Mouse (Mus musculus) MEL (cell line): ENCODE measurements around the gene Tsc22d4. TPM values are rescaled to one million over a fixed set of nuclear protein-coding genes. Genes with fewer than 3 reads are reported as not detected.

ENCODE experiments used
- DNase-seq: peaks from one replicate; pipeline ENCODE4 v3.0.0; 2011; ENCODE audit warnings: low read depth, low spot score
- H3K27ac ChIP-seq: 2 replicates; pipeline ENCODE4 v1.5.1; 2012; ENCODE audit warnings: low read depth, mild to moderate bottlenecking, control low read depth, low read length, moderate library complexity; ENCODE audit not compliant: control insufficient read depth
- H3K27me3 ChIP-seq, 2 experiments: fragments of 150-350 bp in 1 of 2; sonication (generic) in 1 of 2; 2 replicates each; pipeline ENCODE4 v1.6.1; 2012; ENCODE audit warnings: low read length in 2 of 2, mild to moderate bottlenecking in 2 of 2, improper control_type of control experiment in 1 of 2, moderate library complexity in 1 of 2; ENCODE audit not compliant: insufficient read depth in 2 of 2, control insufficient read depth in 1 of 2
- H3K36me3 ChIP-seq, 2 experiments: 2 replicates each; pipeline ENCODE4 v1.6.1; 2012 to 2014; ENCODE audit warnings: low read length in 2 of 2, improper control_type of control experiment in 1 of 2, inconsistent platforms in 1 of 2, mild to moderate bottlenecking in 1 of 2; ENCODE audit not compliant: insufficient read depth in 2 of 2, control insufficient read depth in 1 of 2
- H3K4me1 ChIP-seq, 2 experiments: fragments of 150-350 bp in 1 of 2; sonication (generic) in 1 of 2; 2 replicates each; pipeline ENCODE4 v1.6.1; 2012; ENCODE audit warnings: low read length in 2 of 2, improper control_type of control experiment in 1 of 2, mild to moderate bottlenecking in 1 of 2; ENCODE audit not compliant: insufficient read depth in 2 of 2, control insufficient read depth in 1 of 2
- H3K4me3 ChIP-seq, 2 experiments: fragments of 150-350 bp in 1 of 2; sonication (generic) in 1 of 2; 2 replicates each; pipeline ENCODE4 v1.5.1; 2012; ENCODE audit warnings: low read depth in 2 of 2, low read length in 2 of 2, mild to moderate bottlenecking in 2 of 2, moderate library complexity in 2 of 2, control low read depth in 1 of 2, improper control_type of control experiment in 1 of 2; ENCODE audit not compliant: control insufficient read depth in 1 of 2, insufficient read depth in 1 of 2
- H3K79me2 ChIP-seq: 2 replicates; pipeline ENCODE4 v1.6.1; 2012; ENCODE audit warnings: mild to moderate bottlenecking, low read length, moderate library complexity; ENCODE audit not compliant: control insufficient read depth, poor library complexity, insufficient read depth
- H3K9ac ChIP-seq: 2 replicates; pipeline ENCODE4 v1.6.1; 2012; ENCODE audit warnings: low read depth, mild to moderate bottlenecking, control low read depth, low read length, moderate library complexity; ENCODE audit not compliant: control insufficient read depth, poor library complexity, severe bottlenecking
- H3K9me3 ChIP-seq: fragments of 150-350 bp; sonication (generic); replicated peaks from 2 replicates; pipeline ENCODE4 v1.6.1; 2012; ENCODE audit warnings: mild to moderate bottlenecking, low read length, improper control_type of control experiment, moderate library complexity; ENCODE audit not compliant: insufficient read depth
- BHLHE40 ChIP-seq: IDR thresholded peaks from 2 replicates; pipeline ENCODE4 v1.6.1; 2012; ENCODE audit warnings: low read depth, mild to moderate bottlenecking, inconsistent platforms, low read length, improper control_type of control experiment, borderline replicate concordance
- ELF1 ChIP-seq: IDR thresholded peaks from 2 replicates; pipeline ENCODE4 v1.6.1; 2014; ENCODE audit warnings: low read depth, mild to moderate bottlenecking, inconsistent platforms, low read length, improper control_type of control experiment, moderate library complexity
- KAT2A ChIP-seq: conservative IDR thresholded peaks from 2 replicates; pipeline ENCODE4 v1.6.1; 2012; ENCODE audit warnings: low read depth, low read length, improper control_type of control experiment, inconsistent platforms
- MAX ChIP-seq: IDR thresholded peaks from 2 replicates; pipeline ENCODE4 v1.6.1; 2011; ENCODE audit warnings: low read length, improper control_type of control experiment
- MYC ChIP-seq: IDR thresholded peaks from 2 replicates; pipeline ENCODE4 v1.6.1; 2011; ENCODE audit warnings: low read depth, mild to moderate bottlenecking, low read length, improper control_type of control experiment, moderate library complexity
- NELFE ChIP-seq: IDR thresholded peaks from 2 replicates; pipeline ENCODE4 v1.6.1; 2011; ENCODE audit warnings: low read depth, low read length, improper control_type of control experiment
- NRF1 ChIP-seq: IDR thresholded peaks from 2 replicates; pipeline ENCODE4 v1.6.1; 2014; ENCODE audit warnings: low read depth, mild to moderate bottlenecking, inconsistent platforms, low read length, improper control_type of control experiment, moderate library complexity; ENCODE audit not compliant: poor library complexity, insufficient read depth, severe bottlenecking
- RAD21 ChIP-seq: IDR thresholded peaks from 2 replicates; pipeline ENCODE4 v1.6.1; 2011; ENCODE audit warnings: mild to moderate bottlenecking, low read depth, low read length, improper control_type of control experiment
- TBP ChIP-seq: IDR thresholded peaks from 2 replicates; pipeline ENCODE4 v1.8.0; 2011; ENCODE audit warnings: low read depth, low read length, improper control_type of control experiment
- ZNF384 ChIP-seq: IDR thresholded peaks from 2 replicates; pipeline ENCODE4 v1.6.1; 2012; ENCODE audit warnings: low read depth, mild to moderate bottlenecking, inconsistent platforms, low read length, improper control_type of control experiment
- polyA plus RNA-seq, 2 experiments: library from polyadenylated mRNA; stranded (reverse) in 1 of 2; unstranded in 1 of 2; fragments of >175 nt in 1 of 2; fragments of >200 nt in 1 of 2; gene quantifications; 2 replicates each; pipeline versions ENCODE4 v1.2.1 to v1.2.4; 2012; ENCODE audit warnings: low replicate concordance in 2 of 2, low read depth in 1 of 2; ENCODE audit not compliant: insufficient read length in 2 of 2, insufficient read depth in 1 of 2, missing spikeins in 1 of 2
- total RNA-seq: library from RNA; depleted of rRNA; stranded (reverse); fragments of 300-350 nt; gene quantifications from 2 replicates; pipeline ENCODE4 v1.2.3, GENCODE M21; 2012; rRNA removed

The Tsc22d4 gene
- total and polyA plus RNA-seq, 3 experiments: 58.3 to 203 TPM; not detected in 1

GRCm38 (mm10) chr5:137808316-137808715 lies 62.8 kb downstream of the Tsc22d4 start:
- Histone ChIP-seq H3K36me3 (no peaks in the 10 kb centered on the region), H3K79me2 (no peaks in the 10 kb centered on the region), H3K9me3 (no peaks in the 10 kb centered on the region), H3K27me3 (no peaks in the 10 kb centered on the region), H3K27ac (no peak overlapping the region), H3K9ac (no peak overlapping the region), H3K4me3 (no peak overlapping the region), H3K4me1 (no peaks in the 10 kb centered on the region)
- no peak for DNase-seq
- TF ChIP-seq TBP: no peak
- TF ChIP-seq MYC: no peak
- no peak for TF ChIP-seq BHLHE40
- no peak for TF ChIP-seq ELF1
- no peak for TF ChIP-seq ZNF384

DNA sequence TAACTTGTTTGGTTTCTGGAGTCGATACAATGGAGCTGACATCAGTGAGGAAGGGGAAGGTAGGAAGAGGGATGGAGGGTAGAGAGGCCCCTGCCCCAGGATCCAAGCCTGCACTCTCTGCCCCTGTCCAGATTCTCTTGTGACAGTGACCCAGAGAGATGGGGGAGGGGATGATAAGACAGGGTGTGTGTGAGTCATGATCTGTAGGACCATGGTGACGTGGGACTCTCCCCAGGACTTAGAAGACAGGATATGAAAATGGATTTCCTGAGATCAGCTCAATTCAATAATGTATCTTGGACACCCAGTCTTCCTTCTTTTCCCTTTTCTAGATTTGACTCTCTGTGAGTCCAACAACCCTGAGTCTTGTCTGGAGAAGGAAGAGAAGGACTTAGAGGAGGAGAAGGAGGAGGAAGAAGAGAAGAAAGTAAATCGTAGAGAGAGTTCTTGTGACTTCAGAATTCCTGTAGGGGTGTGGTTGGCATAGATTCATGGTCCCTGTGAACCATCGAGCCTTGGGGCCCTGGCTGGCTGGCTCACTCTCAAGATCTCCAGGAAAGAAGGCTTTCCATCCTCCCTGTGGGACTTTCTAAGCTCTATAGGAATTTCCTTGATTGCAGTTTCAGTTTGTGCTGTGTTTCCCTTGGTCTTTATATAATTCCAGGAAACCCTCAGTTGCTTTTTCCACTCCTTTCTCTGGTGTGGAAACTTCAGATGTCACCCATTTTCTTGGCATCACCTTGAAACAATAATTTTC lies 72.1 kb downstream of the Tsc22d4 start:
- Histone ChIP-seq H3K9me3 (no peaks in the 10 kb centered on the region), H3K9ac (no peak overlapping the region), H3K4me1 (no peaks in the 10 kb centered on the region), H3K27me3 (no peaks in the 10 kb centered on the region; a peak in 1 of 4 replicates), H3K27ac (no peak overlapping the region), H3K4me3 (no peak overlapping the region), H3K79me2 (no peaks in the 10 kb centered on the region), H3K36me3 (no peaks in the 10 kb centered on the region)
- no peak for DNase-seq
- TF ChIP-seq KAT2A: no peak
- TF ChIP-seq NELFE: no peak
- TF ChIP-seq RAD21: no peak
- TF ChIP-seq NRF1: no peak
- TF ChIP-seq MAX: no peak

Other genes with a start within 250 kb of the Tsc22d4 start
- gene Pop7, start 243.2 kb upstream of the Tsc22d4 start, total RNA-seq: 73.8 and 79.8 TPM in 2 replicates
- 10 to 100 TPM in 1 of 2 experiments, not detected in 1; 61.1 TPM for gene Pop7, start 243.2 kb upstream of the Tsc22d4 start, polyA plus RNA-seq
- 5.1 and 6.8 TPM in 2 replicates for gene Gigyf1, start 227.2 kb upstream of the Tsc22d4 start, total RNA-seq
- 10 to 100 TPM in 1 of 2 experiments, not detected in 1; 24.6 TPM for gene Gigyf1, start 227.2 kb upstream of the Tsc22d4 start, polyA plus RNA-seq
- gene Epo, start 212.5 kb upstream of the Tsc22d4 start, total RNA-seq: not detected in 2 replicates
- not detected for gene Epo, start 212.5 kb upstream of the Tsc22d4 start, polyA plus RNA-seq
- gene Gnb2, start 212.2 kb upstream of the Tsc22d4 start, total RNA-seq: 531 and 548 TPM in 2 replicates
- 100 to 1,000 TPM in 1 of 2 experiments, not detected in 1; 550 TPM for gene Gnb2, start 212.2 kb upstream of the Tsc22d4 start, polyA plus RNA-seq
- gene Actl6b, start 192.2 kb upstream of the Tsc22d4 start, total RNA-seq: 0.15 TPM in 1 of 2 replicates, not detected in the other
- gene Actl6b, start 192.2 kb upstream of the Tsc22d4 start, polyA plus RNA-seq: not detected
- gene Tfr2, start 175.9 kb upstream of the Tsc22d4 start, total RNA-seq: 76.9 and 96.2 TPM in 2 replicates
- 100 to 1,000 TPM in 1 of 2 experiments, not detected in 1; 112 TPM for gene Tfr2, start 175.9 kb upstream of the Tsc22d4 start, polyA plus RNA-seq
- gene Mospd3, start 144.7 kb upstream of the Tsc22d4 start, total RNA-seq: 11.9 and 12.4 TPM in 2 replicates
- 100 to 1,000 TPM in 1 of 2 experiments, not detected in 1; 144 TPM for gene Mospd3, start 144.7 kb upstream of the Tsc22d4 start, polyA plus RNA-seq
- 0.07 and 0.23 TPM in 2 replicates for gene Pcolce, start 131.9 kb upstream of the Tsc22d4 start, total RNA-seq
- under 1 TPM in 1 of 2 experiments, not detected in 1; 0.77 TPM for gene Pcolce, start 131.9 kb upstream of the Tsc22d4 start, polyA plus RNA-seq
- 0.13 and 0.42 TPM in 2 replicates for gene Fbxo24, start 116.7 kb upstream of the Tsc22d4 start, total RNA-seq
- under 1 TPM in 1 of 2 experiments, not detected in 1; 0.46 TPM for gene Fbxo24, start 116.7 kb upstream of the Tsc22d4 start, polyA plus RNA-seq
- gene Lrch4, start 116.6 kb upstream of the Tsc22d4 start, total RNA-seq: 9.1 and 9.7 TPM in 2 replicates
- 100 to 1,000 TPM in 1 of 2 experiments, 10 to 100 TPM in 1; 47.0 to 239 TPM for gene Lrch4, start 116.6 kb upstream of the Tsc22d4 start, polyA plus RNA-seq
- gene Gm20605, start 116.6 kb upstream of the Tsc22d4 start, total RNA-seq: 2.4 and 2.5 TPM in 2 replicates
- gene Gm20605, start 116.6 kb upstream of the Tsc22d4 start, polyA plus RNA-seq: 10 to 100 TPM in 1 of 2 experiments, not detected in 1; 12.7 TPM
- 1.9 and 3.0 TPM in 2 replicates for gene Sap25, start 104.4 kb upstream of the Tsc22d4 start, total RNA-seq
- 10 to 100 TPM in 1 of 2 experiments, not detected in 1; 22.7 TPM for gene Sap25, start 104.4 kb upstream of the Tsc22d4 start, polyA plus RNA-seq
- 0.10 TPM in 1 of 2 replicates, not detected in the other for gene Irs3, start 100.0 kb upstream of the Tsc22d4 start, total RNA-seq
- not detected for gene Irs3, start 100.0 kb upstream of the Tsc22d4 start, polyA plus RNA-seq
- gene Agfg2, start 61.0 kb upstream of the Tsc22d4 start, total RNA-seq: 18.7 and 30.0 TPM in 2 replicates
- 10 to 100 TPM in 1 of 2 experiments, not detected in 1; 38.9 TPM for gene Agfg2, start 61.0 kb upstream of the Tsc22d4 start, polyA plus RNA-seq
- gene Nyap1, start 4.1 kb upstream of the Tsc22d4 start, total RNA-seq: 0.39 and 0.42 TPM in 2 replicates
- gene Nyap1, start 4.1 kb upstream of the Tsc22d4 start, polyA plus RNA-seq: 1 to 10 TPM in 1 of 2 experiments, not detected in 1; 1.1 TPM
- 35.0 and 35.8 TPM in 2 replicates for gene Ppp1r35, start 33.1 kb downstream of the Tsc22d4 start, total RNA-seq
- 10 to 100 TPM in 1 of 2 experiments, not detected in 1; 46.2 TPM for gene Ppp1r35, start 33.1 kb downstream of the Tsc22d4 start, polyA plus RNA-seq
- gene Mepce, start 41.9 kb downstream of the Tsc22d4 start, total RNA-seq: 49.1 and 58.7 TPM in 2 replicates
- 10 to 100 TPM in 1 of 2 experiments, not detected in 1; 74.2 TPM for gene Mepce, start 41.9 kb downstream of the Tsc22d4 start, polyA plus RNA-seq
- 5.6 and 11.1 TPM in 2 replicates for gene Zcwpw1, start 42.1 kb downstream of the Tsc22d4 start, total RNA-seq
- gene Zcwpw1, start 42.1 kb downstream of the Tsc22d4 start, polyA plus RNA-seq: 10 to 100 TPM in 1 of 2 experiments, not detected in 1; 16.0 TPM
- gene Pilra, start 90.6 kb downstream of the Tsc22d4 start, total RNA-seq: 0.36 and 1.5 TPM in 2 replicates
- under 1 TPM in 1 of 2 experiments, not detected in 1; 0.89 TPM for gene Pilra, start 90.6 kb downstream of the Tsc22d4 start, polyA plus RNA-seq
- gene Pilrb1, start 112.4 kb downstream of the Tsc22d4 start, total RNA-seq: 4.4 and 12.1 TPM in 2 replicates
- gene Pilrb1, start 112.4 kb downstream of the Tsc22d4 start, polyA plus RNA-seq: 1 to 10 TPM in 1 of 2 experiments, not detected in 1; 4.5 TPM
- 32.1 and 71.7 TPM in 2 replicates for gene Pilrb2, start 126.1 kb downstream of the Tsc22d4 start, total RNA-seq
- gene Pilrb2, start 126.1 kb downstream of the Tsc22d4 start, polyA plus RNA-seq: 10 to 100 TPM in 1 of 2 experiments, not detected in 1; 25.9 TPM
- not detected in 2 replicates for gene Cyp3a13, start 175.9 kb downstream of the Tsc22d4 start, total RNA-seq
- not detected for gene Cyp3a13, start 175.9 kb downstream of the Tsc22d4 start, polyA plus RNA-seq
- gene Gjc3, start 217.4 kb downstream of the Tsc22d4 start, total RNA-seq: not detected in 2 replicates
- gene Gjc3, start 217.4 kb downstream of the Tsc22d4 start, polyA plus RNA-seq: not detected
- gene Azgp1, start 235.8 kb downstream of the Tsc22d4 start, total RNA-seq: not detected in 2 replicates
- gene Azgp1, start 235.8 kb downstream of the Tsc22d4 start, polyA plus RNA-seq: not detected